Mouse (Mus musculus) forebrain, embryonic 16.5 days (tissue): Measurements from ENCODE around the gene Fyb2. TPM values are rescaled to one million over a fixed set of nuclear protein-coding genes. Genes with fewer than 3 reads are reported as not detected.

ENCODE experiments used
- ATAC-seq: fragments of 200-750 bp; cut with Nextera tagmentation; 2 replicates; pipeline ENCODE4 v1.8.0; 2017; ENCODE audit warnings: mild to moderate bottlenecking, moderate library complexity
- H3K27ac ChIP-seq: fragments of 300-500 bp; sonication (generic); 2 replicates; pipeline ENCODE4 v1.5.1; 2014; ENCODE audit warnings: low read length, control low read depth
- H3K27me3 ChIP-seq: fragments of 300-500 bp; sonication (generic); replicated peaks from 2 replicates; pipeline ENCODE4 v1.6.1; 2014; ENCODE audit warnings: low read length; ENCODE audit not compliant: control insufficient read depth, insufficient read depth
- H3K36me3 ChIP-seq: fragments of 300-500 bp; sonication (generic); 2 replicates; pipeline ENCODE4 v1.6.1; 2014; ENCODE audit not compliant: control insufficient read depth, insufficient read depth
- H3K4me1 ChIP-seq: fragments of 300-500 bp; sonication (generic); replicated peaks from 2 replicates; pipeline ENCODE4 v1.6.1; 2014; ENCODE audit warnings: low read length; ENCODE audit not compliant: control insufficient read depth, insufficient read depth
- H3K4me2 ChIP-seq: fragments of 300-500 bp; sonication (generic); 2 replicates; pipeline ENCODE4 v1.6.1; 2014; ENCODE audit warnings: mild to moderate bottlenecking, low read length, control low read depth
- H3K4me3 ChIP-seq: fragments of 300-500 bp; sonication (generic); replicated peaks from 2 replicates; pipeline ENCODE4 v1.5.1; 2014; ENCODE audit warnings: mild to moderate bottlenecking, low read length, control low read depth
- H3K9ac ChIP-seq: fragments of 300-500 bp; sonication (generic); replicated peaks from 2 replicates; pipeline ENCODE4 v1.6.1; 2014; ENCODE audit warnings: low read depth, low read length, control low read depth
- H3K9me3 ChIP-seq: fragments of 300-500 bp; sonication (generic); 2 replicates; pipeline ENCODE4 v1.6.1; 2016; ENCODE audit warnings: low read length; ENCODE audit not compliant: control insufficient read depth
- WGBS: fragments of 180-500 bp; shearing (Covaris S2); extraction: QIAGEN DNeasy Blood & Tissue Kit; methylation state at CpG from one replicate; pipeline ENCODE4 v1.1.7; 2014; 5-methylcytosine and 5-hydroxymethylcytosine counted together
- polyA plus RNA-seq: library from polyadenylated mRNA; unstranded; fragments of >200 nt; fragmentation: Nextera tagmentation; extraction: Ambion mirVana; gene quantifications from 2 replicates; pipeline ENCODE4 v1.2.1, GENCODE M21; 2015

The Fyb2 gene
- polyA plus RNA-seq, 1 experiment from 2014 or later = 0.28 TPM

- no peak for ATAC-seq
- H3K4me2 ChIP-seq = no peak overlapping the region
- H3K9ac ChIP-seq = no peak overlapping the region
- 12% methylated on average over 7 of the region's 7 CpGs for WGBS
- no peak overlapping the region for H3K27ac ChIP-seq
- H3K4me3 ChIP-seq = no peak overlapping the region
- H3K36me3 ChIP-seq = no peaks in the 10 kb centered on the region
- peaks cover 5% of the 10 kb centered on the region for H3K4me1 ChIP-seq
- H3K27me3 ChIP-seq = no peaks in the 10 kb centered on the region
- H3K9me3 ChIP-seq = no peaks in the 10 kb centered on the region
Observed at GRCm38 (mm10) chr4:104956691-104957090, 43.4 kb downstream of the Fyb2 start.

- no peaks in the 10 kb centered on the region for H3K36me3 ChIP-seq
- no peak overlapping the region for H3K4me3 ChIP-seq
- ATAC-seq = no peak
- no peaks in the 10 kb centered on the region for H3K27me3 ChIP-seq
- no peak overlapping the region for H3K9ac ChIP-seq
- no peak overlapping the region for H3K4me2 ChIP-seq
- peaks cover 5% of the 10 kb centered on the region for H3K4me1 ChIP-seq
- no peak overlapping the region for H3K27ac ChIP-seq
- H3K9me3 ChIP-seq = no peaks in the 10 kb centered on the region
- 62% methylated on average over 5 of the region's 5 CpGs for WGBS
Observed at GRCm38 (mm10) chr4:104961431-104961830, 48.2 kb downstream of the Fyb2 start.

- Histone ChIP-seq H3K9ac (no peak overlapping the region), H3K4me1 (no peaks in the 10 kb centered on the region), H3K36me3 (no peaks in the 10 kb centered on the region), H3K9me3 (no peaks in the 10 kb centered on the region), H3K4me2 (no peak overlapping the region), H3K27me3 (no peaks in the 10 kb centered on the region), H3K27ac (no peak overlapping the region), H3K4me3 (no peak overlapping the region)
- no peak for ATAC-seq
- 88% methylated on average over 2 of the region's 2 CpGs for WGBS
Observed at GRCm38 (mm10) chr4:104972606-104973005, 59.4 kb downstream of the Fyb2 start.

- H3K27me3 ChIP-seq = no peaks in the 10 kb centered on the region
Observed at GRCm38 (mm10) chr4:104975162-104975830, 62.0 kb downstream of the Fyb2 start.

GRCm38 (mm10) chr4:104985960-104986632, 72.8 kb downstream of the Fyb2 start:
- Histone ChIP-seq H3K9ac (no peak overlapping the region), H3K36me3 (no peaks in the 10 kb centered on the region), H3K4me3 (no peak overlapping the region), H3K4me1 (no peaks in the 10 kb centered on the region; the same call in 1 of the 2 replicates), H3K27ac (no peak overlapping the region), H3K27me3 (no peaks in the 10 kb centered on the region), H3K9me3 (no peaks in the 10 kb centered on the region), H3K4me2 (no peak overlapping the region)
- WGBS = 89% methylated on average over 5 of the region's 5 CpGs
- ATAC-seq = no peak

More at GRCm38 (mm10) chr4:104975162-104975830, 62.0 kb downstream of the Fyb2 start:
- 88% methylated on average over 6 of the region's 6 CpGs for WGBS
- Histone ChIP-seq H3K9me3 (no peaks in the 10 kb centered on the region), H3K4me1 (no peaks in the 10 kb centered on the region), H3K9ac (no peak overlapping the region), H3K4me2 (no peak overlapping the region), H3K27ac (no peak overlapping the region), H3K4me3 (no peak overlapping the region), H3K36me3 (no peaks in the 10 kb centered on the region)
- no peak for ATAC-seq

- Histone ChIP-seq H3K27ac (no peak overlapping the region), H3K27me3 (no peaks in the 10 kb centered on the region), H3K4me3 (no peak overlapping the region), H3K9ac (no peak overlapping the region), H3K9me3 (no peaks in the 10 kb centered on the region), H3K4me2 (no peak overlapping the region), H3K36me3 (no peaks in the 10 kb centered on the region), H3K4me1 (no peaks in the 10 kb centered on the region; the same call in 1 of the 2 replicates)
- ATAC-seq = no peak
- WGBS = 55% methylated on average over 7 of the region's 7 CpGs
Observed at GRCm38 (mm10) chr4:104987631-104988030, 74.4 kb downstream of the Fyb2 start.

- Histone ChIP-seq H3K4me1 (no peaks in the 10 kb centered on the region; the same call in 1 of the 2 replicates), H3K4me3 (no peak overlapping the region), H3K36me3 (no peaks in the 10 kb centered on the region), H3K27ac (no peak overlapping the region), H3K27me3 (no peaks in the 10 kb centered on the region), H3K9me3 (no peaks in the 10 kb centered on the region), H3K4me2 (no peak overlapping the region), H3K9ac (no peak overlapping the region)
- no peak for ATAC-seq
- 90% methylated on average over 5 of the region's 5 CpGs for WGBS
Observed at GRCm38 (mm10) chr4:104988102-104988501, 74.8 kb downstream of the Fyb2 start.

- H3K4me1 ChIP-seq = no peaks in the 10 kb centered on the region; the same call in 1 of the 2 replicates
- H3K27ac ChIP-seq = no peak overlapping the region
- H3K9me3 ChIP-seq = no peaks in the 10 kb centered on the region
- no peak overlapping the region for H3K4me2 ChIP-seq
- WGBS = 92% methylated on average over 7 of the region's 7 CpGs
- no peak overlapping the region for H3K9ac ChIP-seq
- no peak for ATAC-seq
- no peaks in the 10 kb centered on the region for H3K27me3 ChIP-seq
- no peak overlapping the region for H3K4me3 ChIP-seq
- no peaks in the 10 kb centered on the region for H3K36me3 ChIP-seq
Observed at GRCm38 (mm10) chr4:104988709-104989108, 75.5 kb downstream of the Fyb2 start.

- Histone ChIP-seq H3K27me3 (no peaks in the 10 kb centered on the region), H3K9me3 (no peaks in the 10 kb centered on the region), H3K4me1 (no peaks in the 10 kb centered on the region; the same call in 1 of the 2 replicates), H3K4me3 (no peak overlapping the region), H3K9ac (no peak overlapping the region), H3K4me2 (no peak overlapping the region), H3K27ac (no peak overlapping the region), H3K36me3 (no peaks in the 10 kb centered on the region)
- no peak for ATAC-seq
- 68% methylated on average over 6 of the region's 6 CpGs for WGBS
Observed at GRCm38 (mm10) chr4:104990016-104990415, 76.8 kb downstream of the Fyb2 start.
